Mouse (Mus musculus) brain, embryonic 14.5 days (tissue): ENCODE measurements around the gene Tlr4.
A peak's percentile ranks its signal among the peaks of the same experiment; 100 is the strongest.

Experiments used
- CTCF ChIP-seq: fragments of 200-500 bp; IDR thresholded peaks from 2 replicates; pipeline ENCODE4 v1.5.1; 2012; ENCODE audit warnings: inconsistent platforms, mild to moderate bottlenecking, moderate library complexity, borderline replicate concordance; ENCODE audit not compliant: insufficient read depth, insufficient read length; ENCODE audit errors: extremely low read depth
- POLR2A ChIP-seq: fragments of 200-500 bp; IDR thresholded peaks from 2 replicates; pipeline ENCODE4 v1.6.1; 2012; ENCODE audit warnings: mild to moderate bottlenecking, inconsistent platforms, borderline replicate concordance; ENCODE audit not compliant: poor library complexity, insufficient read depth, insufficient read length, severe bottlenecking; ENCODE audit errors: extremely low read depth

DNA sequence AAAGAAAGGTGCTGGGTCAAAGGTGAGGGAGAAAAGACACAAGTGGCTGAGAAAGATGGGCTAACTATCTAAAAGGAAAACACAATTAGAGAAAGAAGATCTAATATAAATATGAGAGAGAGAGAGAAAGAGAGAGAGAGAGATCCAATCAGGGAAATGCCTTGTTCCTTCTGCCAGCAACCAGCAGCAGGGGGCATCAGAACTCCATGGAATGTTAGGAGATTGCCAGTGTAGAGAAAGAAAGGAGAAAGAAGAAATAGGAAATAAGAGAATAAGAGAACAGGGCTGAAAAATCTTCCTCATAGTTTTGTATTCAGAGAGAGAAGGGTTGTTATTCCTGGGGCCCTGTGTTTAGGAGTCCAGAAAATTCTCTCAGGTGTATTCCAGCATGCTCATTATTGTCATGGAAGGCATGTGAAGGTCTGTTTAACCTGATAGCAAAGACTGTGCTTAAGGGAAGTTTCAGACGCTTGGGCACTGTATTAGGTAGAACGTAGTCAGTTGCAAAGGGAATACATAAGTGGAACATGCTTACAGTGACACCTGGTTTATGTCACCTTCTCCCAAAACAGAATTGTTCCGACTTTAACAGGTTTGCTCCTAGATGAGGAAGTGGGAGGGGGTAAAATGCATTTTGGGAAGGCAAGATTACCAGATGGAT is 96.4 kb downstream of the Tlr4 start:
- no peak for TF ChIP-seq POLR2A
- peak; percentile 71; the same call in 1 of the 2 replicates for TF ChIP-seq CTCF
